Mouse (Mus musculus): ENCODE data around the gene Ppp5c.

DNA sequence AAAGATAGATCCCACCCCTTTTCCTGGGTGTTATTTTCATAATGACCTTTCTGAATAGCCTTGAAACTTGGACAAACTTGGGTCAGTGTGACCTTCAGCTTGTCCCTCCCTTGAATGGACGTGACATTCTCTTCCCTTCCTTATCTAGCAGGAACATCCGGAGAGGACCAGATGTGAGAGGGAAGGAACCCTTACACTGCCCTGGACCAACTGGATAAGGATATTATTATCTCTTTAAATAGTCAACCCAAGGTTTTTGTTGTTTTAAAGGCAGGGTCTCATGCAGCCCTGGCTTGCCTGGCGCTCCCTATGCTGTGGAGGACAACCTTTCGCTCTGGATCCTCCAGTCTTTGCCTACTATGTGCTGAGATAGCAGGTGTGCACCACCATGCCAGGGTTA is 28.5 kb downstream of the Ppp5c start:
- TF ChIP-seq CTCF (IDR thresholded peaks at IDR 0.05) (no peak), EP300 (IDR thresholded peaks at IDR 0.05) (no peak)
